Mouse (Mus musculus) layer of hippocampus, postnatal 25 days (tissue): ENCODE results near the gene Grm5. TPM values are rescaled to one million over a fixed set of nuclear protein-coding genes. Genes with fewer than 3 reads are reported as not detected.
A peak's percentile ranks its signal among the peaks of the same experiment; 100 is the strongest.

ENCODE experiments used
- DNase-seq, 2 experiments: peaks; one replicate each; pipeline ENCODE4 v3.0.0; 2022; ENCODE audit warnings: mixed read lengths in 2 of 2, low spot score in 1 of 2; ENCODE audit errors: extremely low spot score in 1 of 2
- total RNA-seq, 2 experiments: library from RNA; stranded (reverse); gene quantifications; 2 replicates each; pipeline ENCODE4 v1.2.3; 2021

The Grm5 gene
- total RNA-seq, 2 experiments from 2014 or later, result 229 to 251 TPM

DNA sequence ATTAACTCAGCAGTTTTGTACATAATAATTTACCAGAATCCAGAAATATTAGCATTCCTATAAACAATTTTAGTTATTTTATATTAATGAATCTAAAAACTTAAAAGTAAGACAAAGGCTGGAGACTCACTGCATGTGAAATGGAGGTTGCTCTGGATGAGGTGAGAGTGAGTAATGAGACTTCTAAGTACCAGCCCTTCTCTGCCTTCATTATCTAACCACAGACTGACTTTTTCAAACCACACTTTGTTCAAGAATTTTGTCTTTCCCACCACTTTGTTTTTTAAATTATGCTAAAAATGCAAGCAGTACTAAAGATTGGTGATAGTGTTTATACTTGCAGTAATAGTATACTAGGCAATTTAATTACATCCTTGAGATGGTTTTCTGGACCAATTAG is 259.5 kb downstream of the Grm5 start:
- DNase-seq, result no peak

DNA sequence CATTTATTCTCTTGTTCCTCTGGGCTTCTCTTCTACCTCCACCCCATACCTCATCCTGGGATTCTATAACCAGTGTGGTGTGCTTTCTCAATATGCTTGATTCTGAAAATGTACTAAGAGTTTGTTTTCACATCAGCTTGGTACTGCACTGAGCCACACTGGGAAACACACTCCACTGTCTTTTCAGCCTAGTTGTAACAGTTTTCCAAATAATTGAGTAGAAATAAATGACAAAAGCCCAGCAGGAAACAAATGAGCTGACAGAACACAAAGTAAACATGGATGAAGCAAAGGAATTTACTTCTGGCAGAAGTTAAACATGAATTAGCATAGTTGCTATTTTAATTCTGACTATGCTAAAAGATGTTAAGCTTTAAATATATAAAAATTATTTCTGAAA is 262.1 kb downstream of the Grm5 start:
- no peak for DNase-seq

DNA sequence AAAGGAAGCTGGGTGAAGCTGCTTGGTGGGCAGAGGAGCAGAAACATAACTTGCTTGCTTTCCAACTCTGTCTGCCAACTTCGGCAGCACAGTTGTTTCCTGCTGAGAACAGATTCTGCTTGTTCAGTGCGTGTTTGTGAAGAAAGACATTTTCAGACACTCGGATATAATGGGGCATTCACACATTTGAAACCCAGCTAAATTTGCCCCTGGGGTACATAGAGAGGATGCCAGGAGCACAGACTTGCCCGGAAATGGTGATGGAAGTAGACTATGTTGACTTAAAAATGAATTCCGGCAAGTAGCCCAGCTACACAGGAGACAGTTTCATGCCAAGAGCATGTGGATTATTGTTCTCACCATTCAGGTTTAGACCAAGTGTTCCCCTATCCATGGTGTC is 342.0 kb downstream of the Grm5 start:
- peak; percentile 28 to 38 for DNase-seq

DNA sequence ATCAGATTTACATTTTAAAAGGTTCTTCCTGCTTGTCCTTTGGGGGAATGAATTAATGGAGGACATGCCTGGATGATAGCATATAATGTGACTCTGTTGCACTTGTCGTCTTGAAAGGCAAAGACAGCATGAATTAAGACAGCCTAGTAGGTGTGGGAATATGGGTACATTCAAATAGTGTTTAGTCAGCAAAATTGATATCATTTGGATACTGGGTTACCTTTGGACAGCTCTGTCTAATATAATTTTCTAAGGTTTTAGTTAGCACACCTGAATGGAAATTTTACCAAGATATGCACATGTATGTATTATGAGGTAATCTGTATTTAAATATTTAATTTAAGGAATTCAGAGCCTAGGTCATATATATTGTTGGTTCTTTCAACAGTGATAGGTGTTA is 353.4 kb downstream of the Grm5 start:
- DNase-seq, result no peak

DNA sequence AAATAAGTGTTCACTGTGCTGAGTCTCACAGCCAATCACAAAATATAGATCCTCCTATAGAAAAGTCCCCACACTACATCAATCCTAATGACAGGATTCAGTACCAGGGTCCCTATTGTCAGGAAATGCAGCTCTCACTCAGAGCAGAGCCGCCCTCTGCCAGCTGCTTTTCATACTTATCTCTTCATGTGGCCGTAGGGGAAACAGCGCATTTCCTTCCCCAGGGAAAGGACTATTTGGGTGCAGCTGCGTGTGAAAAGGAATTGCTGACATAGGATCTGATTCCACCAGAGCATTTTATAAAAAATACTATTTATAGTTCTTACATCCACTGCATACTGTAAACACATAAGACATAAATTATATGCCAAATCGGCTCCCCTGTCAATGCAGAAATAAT is 354.3 kb downstream of the Grm5 start:
- DNase-seq, result no peak

DNA sequence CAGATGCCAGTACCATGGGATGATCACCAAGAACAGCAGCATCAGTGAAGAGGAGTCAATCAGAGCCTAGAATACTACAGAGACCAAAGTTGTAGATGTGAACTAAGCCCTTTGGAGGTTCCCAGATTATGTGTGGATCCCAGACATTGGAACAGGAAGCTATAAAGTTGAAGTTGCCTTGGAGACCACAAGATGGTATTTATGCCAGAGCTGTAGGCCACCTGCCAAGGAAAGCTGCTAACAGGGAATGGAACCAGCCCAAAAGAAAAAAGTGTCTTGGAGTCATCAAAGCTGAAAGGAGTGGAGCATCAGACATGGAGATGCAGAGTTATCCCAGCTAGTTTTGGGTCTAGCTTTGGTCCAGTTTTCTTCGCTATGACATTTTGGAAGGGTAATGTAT is 366.2 kb downstream of the Grm5 start:
- DNase-seq, result no peak

DNA sequence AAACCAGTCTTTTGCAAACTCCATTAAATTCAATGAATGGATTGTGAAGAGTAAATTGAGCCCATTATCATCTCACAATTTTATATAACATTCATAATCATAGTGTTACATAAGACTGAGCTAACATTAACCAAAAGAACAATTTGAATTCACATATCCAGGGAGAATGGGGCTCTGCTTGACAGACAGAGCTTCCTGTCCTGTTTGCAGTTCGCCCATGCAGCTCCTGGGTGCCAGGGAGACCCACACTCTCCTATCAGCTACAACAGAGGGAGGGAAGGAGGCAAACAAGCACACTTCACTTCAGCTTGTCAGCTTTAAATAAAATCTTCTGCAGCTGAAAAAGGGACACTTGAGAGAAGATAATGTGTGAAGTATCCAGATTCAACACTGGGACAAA is 389.2 kb downstream of the Grm5 start:
- DNase-seq, result no peak

DNA sequence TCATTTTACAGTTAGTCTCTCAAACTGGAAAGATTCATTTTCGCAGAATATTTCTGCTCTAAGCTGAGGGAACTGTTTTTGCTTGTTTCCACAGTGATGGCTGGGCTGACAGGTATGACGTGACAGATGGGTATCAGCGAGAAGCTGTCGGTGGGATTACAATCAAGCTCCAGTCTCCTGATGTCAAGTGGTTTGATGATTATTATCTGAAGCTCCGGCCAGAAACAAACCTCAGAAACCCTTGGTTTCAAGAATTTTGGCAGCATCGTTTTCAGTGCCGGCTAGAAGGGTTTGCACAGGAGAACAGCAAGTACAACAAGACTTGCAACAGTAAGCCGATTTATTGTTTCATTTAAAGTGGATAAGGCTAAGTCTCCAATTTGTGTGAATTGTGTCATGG is 391.1 kb downstream of the Grm5 start:
- DNase-seq, result no peak

DNA sequence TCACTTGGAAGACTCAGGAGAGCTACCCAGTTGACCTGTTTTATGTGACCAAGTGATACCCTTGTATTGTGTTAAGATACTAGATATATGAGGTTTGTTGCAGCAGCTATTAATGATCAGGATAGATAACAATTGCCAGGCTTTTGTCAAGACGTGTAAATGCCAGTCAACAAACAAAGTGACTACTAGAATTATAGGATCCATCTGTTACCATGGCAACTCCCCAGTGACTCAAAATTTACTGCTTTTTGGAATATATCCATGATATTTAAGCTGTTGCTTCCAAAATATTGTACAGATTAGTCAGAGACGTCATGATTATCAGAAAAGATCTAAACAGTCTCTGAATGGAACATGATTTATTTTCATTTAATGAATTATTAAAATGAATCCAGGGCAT is 399.5 kb downstream of the Grm5 start:
- no peak for DNase-seq

DNA sequence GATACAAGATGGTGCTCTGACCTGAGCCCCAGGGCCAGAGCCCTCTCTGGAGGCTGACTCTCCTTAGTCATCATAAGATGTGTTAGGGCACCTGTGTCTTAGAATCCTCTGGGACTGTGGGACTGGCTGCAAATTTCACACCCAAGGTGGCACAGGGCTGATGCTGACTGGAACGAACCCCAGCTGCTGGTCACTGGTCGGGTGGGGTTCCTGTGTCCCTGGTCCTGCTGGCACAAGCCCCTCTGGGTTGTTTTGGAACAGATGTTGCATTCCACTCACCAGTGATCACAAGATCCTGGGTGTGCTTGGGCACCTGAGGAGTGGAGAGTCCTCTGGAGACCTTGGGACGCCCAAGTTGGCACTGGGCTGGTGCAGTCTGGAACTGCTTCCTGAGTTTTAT is 430.5 kb downstream of the Grm5 start:
- DNase-seq, result no peak

DNA sequence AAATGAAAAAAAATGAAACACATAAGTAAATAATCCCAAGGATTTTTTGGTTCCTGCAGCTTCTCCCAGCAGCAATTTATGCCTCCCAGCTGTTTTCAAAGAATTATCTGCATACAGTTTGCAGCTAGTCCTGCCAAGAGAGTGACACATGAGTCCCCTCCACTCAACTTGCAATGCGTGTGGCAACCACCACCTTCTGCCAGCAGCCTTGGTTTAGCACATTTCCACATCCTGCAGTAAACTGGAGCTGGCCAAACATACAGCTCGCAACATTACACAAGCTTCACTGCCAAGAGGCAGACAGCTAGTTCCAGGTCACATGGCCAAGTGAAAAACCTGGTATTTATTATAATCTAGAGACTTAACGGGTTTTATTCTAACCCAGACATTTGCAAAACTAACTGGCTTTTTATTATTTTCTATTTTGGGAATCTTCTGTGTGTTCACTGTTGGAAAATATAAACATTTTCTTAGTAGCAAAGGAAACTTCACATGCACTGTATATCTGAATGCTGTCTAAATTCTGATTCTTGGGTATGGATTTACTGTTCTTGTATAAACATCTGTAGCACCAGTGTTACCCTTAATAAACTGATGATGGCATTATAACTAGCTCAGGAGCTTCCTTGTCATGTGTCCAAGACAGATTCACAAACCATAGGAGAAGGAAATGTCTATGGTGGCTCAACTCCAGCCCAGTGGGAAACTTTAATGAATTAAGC is 443.6 kb downstream of the Grm5 start:
- DNase-seq, result peak in 1 of 2 experiments; percentile 9

DNA sequence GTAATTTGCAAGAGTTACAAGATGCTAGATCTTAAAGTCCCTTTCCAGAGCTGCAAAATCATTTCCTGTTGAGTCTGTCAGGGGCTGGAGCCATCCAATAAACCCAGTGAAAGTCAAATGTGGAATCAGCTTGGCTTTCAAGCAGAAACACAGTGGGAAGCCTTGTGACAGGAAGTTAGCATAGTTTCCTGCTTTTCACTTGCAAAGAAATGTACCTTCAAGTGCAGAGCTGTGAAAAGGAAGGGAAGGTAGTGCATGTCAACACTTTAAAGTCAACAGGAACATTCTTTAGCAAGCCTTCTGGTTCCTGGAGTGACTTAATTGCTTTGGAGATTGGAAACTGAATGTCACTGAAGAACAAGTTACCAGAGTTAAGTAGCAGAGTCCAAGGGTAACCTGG is 463.4 kb downstream of the Grm5 start:
- no peak for DNase-seq

DNA sequence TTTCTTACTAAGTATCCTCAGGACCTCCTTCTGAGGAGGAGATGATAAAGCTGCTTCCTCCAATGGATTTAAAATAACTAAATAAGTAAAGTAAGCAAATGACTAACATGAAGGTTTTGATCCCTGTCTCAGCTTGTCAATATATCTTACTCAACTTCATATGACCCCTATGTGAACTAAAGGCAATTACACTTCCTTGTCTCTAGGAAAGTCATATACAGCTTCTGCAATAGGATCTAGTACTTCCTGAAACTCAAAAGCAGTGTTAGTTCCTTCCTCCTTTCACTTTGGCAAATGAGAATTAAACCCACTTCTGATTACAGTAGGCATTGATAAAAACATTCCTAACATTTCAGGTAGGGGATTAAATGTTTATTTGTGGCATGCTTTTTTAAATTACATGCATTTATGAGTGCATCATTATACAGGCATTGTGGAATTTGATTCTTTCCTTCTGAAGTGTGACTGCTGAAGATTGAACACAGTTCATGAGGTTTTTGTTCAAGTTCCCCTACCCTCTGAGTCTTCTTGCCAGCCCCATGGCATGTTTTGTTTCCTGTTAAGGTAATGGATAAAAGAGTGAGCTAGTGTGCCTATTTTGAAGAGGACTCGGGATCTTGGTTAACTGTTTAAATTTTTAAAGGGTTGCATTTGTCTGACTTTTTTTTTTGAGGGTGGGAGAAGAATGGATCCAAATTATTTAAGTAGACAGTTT is 470.4 kb downstream of the Grm5 start:
- DNase-seq, result no peak

DNA sequence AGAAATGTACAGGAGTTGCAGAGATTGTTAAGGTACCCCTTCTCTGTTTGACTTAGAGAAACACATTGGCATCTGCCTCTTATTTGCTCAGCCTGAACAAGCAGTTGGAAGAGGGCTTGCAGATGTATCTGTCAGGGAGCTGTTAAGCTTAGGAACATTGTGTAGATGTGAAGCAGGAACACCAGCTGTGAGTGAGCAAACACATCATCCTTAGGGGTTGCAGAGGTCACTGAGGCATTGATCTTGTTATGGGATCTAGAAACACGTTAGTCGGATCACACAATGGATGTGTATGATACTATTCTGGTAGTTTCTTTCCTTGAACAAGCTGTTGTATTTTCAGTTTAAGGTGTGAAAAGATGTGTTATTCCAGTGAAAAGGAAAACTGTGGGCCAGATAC is 472.5 kb downstream of the Grm5 start:
- no peak for DNase-seq

DNA sequence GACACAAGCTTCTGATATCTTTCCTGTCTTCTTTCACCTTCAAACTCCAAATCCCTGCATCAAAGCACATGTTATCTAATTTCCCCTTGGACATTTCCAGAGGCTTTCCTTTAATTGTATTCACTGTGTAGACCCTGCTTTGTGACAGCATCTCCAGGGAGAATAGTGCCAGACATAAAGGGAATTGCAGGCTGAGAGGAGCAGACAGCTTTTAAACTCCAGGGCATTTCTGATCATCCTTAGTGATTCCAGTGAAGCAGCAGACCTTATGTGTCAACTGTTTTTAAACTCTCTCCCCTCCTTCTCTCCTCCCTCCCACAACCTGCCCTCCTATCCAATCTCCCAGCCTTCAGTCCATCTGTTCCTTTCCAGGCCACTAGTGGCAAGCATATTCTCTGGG is 507.1 kb downstream of the Grm5 start:
- DNase-seq, result no peak

DNA sequence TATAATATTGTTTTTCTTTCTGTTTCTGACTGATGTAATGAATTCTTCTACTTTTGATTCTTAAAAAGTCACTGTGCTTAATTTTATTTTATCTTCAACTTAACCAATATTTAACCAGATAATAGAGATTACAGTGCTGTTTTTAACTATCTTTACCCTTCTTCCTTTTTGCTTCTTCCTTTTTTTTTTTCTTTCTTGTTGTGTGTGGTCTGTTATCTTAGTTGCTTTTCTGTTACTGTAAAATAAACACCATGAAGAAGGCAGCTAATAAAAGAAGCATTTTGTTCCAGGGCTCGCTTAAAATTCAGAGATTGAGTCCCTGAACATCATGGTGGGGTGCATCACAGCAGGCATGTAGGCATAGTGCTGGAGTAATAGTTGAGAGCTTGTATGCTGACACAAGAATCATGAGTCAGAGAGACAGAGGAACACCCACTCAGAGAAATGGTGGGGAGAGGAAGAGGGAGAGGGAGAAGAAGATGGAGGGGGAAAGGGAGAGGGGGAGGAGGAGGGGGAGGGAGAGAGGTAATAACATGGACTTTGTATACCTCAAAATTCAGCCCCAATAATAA is 512.7 kb downstream of the Grm5 start:
- no peak for DNase-seq

DNA sequence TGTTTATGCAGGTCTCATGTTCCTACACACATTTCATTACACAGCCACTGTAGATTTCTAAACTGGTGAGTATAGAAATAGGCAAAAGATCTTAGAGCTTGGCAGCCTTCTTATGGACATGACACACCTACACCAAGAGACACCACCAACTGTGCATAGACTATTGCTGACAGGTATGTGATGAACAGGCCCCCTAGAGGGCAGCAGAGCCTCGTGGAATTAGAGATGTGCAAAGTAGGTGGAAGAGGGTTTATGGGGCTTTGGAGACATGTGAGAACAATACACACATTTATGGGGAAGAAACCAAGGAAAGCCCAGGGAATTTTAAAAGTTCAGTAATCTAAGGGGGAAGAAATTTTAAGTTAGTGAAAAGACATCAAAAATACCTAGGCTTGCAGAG is 513.7 kb downstream of the Grm5 start:
- peak in 1 of 2 experiments; percentile 61 for DNase-seq

DNA sequence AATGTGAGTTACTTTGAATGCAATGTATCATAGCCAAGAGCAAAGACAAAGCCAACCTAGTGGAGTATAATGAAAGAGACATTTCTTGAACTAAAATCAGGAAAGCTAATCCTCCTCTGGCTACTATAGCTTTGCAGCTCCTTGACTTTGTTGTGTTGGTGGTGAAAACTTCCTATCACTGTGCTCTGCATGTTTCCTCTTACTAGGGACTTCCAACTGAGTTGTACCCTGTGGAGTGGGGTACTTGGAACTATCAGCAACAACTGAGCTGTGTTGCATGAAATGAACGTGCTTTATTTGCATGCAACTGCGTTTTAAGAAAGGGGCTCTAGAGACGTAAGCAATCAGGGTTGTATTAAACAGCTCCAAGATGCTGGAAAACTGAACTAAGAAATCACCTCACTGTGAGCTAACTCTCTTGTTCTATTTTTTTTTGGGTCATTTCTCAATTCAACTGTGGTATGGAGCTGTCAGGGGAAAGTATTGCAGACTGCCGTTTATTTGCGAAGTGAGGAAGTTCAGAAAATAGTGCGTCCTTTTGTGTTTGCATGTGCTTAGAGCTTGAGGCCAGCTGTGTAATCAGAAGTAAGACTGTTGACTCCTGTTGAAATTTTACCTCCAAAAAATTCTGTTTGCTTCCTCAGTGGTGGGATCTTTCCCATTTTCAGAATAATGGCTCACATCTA is 532.9 kb downstream of the Grm5 start:
- no peak for DNase-seq

DNA sequence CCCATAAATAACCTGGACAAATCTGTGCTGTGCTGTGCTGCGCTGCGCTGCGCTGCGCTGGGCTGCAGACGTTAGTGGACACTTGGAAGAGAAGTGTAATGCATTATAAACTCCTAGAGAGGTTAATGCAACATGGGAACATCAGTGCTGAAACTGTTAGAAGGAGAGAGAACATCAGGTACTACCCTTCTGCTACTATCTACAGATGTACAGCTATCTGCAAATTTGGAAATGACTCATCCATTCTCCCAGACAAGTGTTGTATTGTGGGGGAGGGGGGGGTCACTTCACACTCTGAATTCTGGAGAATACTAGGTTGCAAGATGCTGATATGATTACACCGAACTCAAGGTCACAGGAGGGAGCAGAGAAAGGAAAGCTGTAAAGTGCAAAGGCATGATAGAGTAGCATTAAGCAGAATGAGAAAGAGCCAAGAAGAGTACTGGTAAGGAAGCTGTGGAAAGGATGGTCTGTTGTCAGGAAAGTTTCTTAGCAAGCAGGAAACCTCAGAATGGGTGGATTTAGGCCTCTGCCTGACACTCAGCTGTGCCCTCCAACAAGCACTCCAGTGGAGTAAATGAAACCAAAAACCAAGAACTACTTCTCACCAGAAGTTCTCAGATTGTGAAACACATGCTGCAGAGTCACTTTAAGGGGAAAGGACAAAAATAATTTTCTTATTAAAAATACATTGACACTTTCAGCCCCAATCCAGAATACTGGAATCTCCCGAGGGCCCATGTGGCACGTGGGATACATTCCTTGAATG is 544.3 kb downstream of the Grm5 start:
- no peak for DNase-seq
